Mouse (Mus musculus): ENCODE measurements around the gene Cdh12.
"Not testable (repeated sequence)": the region's sequence is repeated elsewhere in the genome, so short reads cannot be mapped to it uniquely, and the experiment has no call there.

Cdh12 gene

DNA sequence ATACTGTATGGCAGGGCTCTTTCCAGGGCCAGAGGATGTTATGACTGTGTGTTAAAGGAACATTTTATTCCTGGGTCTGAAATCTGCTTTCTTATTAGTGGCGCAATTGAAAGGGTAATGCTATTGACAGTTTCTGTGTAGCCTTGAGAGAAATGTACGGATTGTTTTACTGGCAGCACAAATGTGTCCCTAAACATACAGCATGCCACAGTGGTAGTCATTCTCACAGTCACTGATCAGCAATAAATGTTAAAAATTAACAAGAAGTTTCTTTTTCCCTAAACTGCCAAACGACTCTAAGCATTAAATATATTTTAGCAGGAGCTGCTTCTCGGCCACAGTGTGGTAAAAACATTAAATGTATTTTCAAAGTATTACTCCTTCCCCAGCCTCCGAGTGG, 926.4 kb downstream of the Cdh12 start:
- DNase-seq (ENCODE audit: low read depth), result no peak

DNA sequence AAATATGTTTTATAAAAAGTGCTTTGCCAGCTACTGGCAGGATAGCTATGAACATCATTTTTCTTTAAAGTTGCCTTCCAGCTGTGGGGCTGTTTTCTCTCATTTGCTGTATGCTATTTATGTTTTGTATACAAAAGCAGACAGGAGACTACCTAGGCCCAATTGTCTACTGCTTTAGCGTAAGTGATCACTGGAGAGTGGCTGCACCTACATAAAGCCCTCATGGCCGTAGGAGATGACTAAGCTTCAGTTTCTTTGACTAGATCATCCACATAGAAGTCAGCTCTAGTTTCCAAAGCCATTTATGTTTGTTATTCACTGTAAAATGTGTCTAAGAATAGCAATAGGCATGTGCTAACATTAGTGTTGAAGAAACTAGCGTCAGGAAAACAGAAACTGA, 926.8 kb downstream of the Cdh12 start:
- DNase-seq (ENCODE audit: low read depth), result no peak

- DNase-seq (ENCODE audit: low read depth), result not testable (repeated sequence)
Measured at GRCm38 (mm10) chr15:21391442-21391841, 942.4 kb downstream of the Cdh12 start.

- DNase-seq (ENCODE audit: low read depth), result no peak
Measured at GRCm38 (mm10) chr15:21393080-21393479, 944.0 kb downstream of the Cdh12 start.

- no peak for DNase-seq (ENCODE audit: low read depth)
Measured at GRCm38 (mm10) chr15:21405196-21405595, 956.1 kb downstream of the Cdh12 start.

GRCm38 (mm10) chr15:21407324-21408044, 958.4 kb downstream of the Cdh12 start:
- DNase-seq (ENCODE audit: low read depth), result peak; percentile 69

GRCm38 (mm10) chr15:21437347-21437746, 988.3 kb downstream of the Cdh12 start:
- DNase-seq (ENCODE audit: low read depth), result no peak

- no peak for DNase-seq (ENCODE audit: low read depth)
Measured at GRCm38 (mm10) chr15:21437924-21438323, 988.9 kb downstream of the Cdh12 start.

- no peak for DNase-seq (ENCODE audit: low read depth)
Measured at GRCm38 (mm10) chr15:21458098-21458497, 1009.0 kb downstream of the Cdh12 start.

GRCm38 (mm10) chr15:21519355-21519869, 1070.3 kb downstream of the Cdh12 start:
- DNase-seq (ENCODE audit: low read depth), result peak; percentile 11

- no peak for DNase-seq (ENCODE audit: low read depth)
Measured at GRCm38 (mm10) chr15:21530804-21531203, 1081.7 kb downstream of the Cdh12 start.

DNA sequence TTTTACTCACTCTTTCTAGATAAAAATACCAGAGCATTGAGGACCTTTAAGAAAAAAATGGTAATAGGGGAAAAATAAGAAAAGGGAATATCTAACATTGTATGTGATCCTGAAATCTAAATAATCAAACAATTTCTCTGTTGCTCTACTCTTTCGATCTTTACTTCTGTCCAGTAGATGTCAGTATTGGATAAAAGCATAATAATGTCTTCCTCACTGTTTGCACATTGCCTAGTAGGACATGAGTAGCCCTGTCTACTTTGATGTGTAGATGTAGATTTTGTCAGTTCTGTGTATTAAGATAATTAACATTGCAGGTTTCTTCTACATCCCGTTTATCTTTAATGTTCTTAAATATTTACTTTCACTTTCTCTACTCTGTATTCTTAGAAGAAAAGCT, 1087.8 kb downstream of the Cdh12 start:
- DNase-seq (ENCODE audit: low read depth), result peak; percentile 50

DNA sequence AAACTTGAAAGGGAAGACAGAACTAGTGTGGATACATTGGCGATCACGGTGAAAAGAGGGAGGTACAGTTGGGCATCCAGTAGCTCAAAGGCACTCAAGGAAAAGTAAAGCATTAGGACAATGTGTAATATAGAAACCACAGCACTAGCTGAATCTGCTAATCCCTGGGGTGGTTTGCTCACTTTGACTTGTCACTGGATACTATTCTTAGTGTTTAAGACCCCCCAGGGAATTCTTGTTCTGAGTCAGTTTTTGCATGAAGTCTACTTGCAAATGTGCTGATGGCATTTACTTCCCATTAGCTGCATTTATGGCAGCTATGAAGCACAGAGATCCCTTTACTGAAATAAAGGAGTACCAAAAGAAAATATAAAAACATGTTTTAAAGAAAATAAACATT, 1095.7 kb downstream of the Cdh12 start:
- DNase-seq (ENCODE audit: low read depth), result no peak

DNA sequence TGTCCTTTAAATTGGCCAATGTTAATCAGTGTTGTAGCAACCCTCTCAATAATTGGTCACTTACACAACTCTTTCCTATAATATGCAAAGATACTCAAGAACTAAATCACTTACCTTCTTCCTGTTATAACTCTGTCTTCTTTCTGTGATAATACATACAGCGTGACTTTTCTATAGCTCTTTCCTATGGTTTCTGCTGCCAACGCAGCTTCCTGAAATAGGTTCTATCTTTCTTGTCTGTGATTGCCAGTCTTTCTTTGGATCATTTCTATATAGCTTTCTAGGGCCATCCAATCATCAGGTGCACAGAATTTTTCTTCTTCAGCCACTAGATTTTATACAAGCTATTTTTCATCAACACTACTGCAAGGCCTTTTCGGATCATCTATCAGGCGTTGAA, 1106.9 kb downstream of the Cdh12 start:
- no peak for DNase-seq (ENCODE audit: low read depth)

- DNase-seq (ENCODE audit: low read depth), result no peak
Measured at GRCm38 (mm10) chr15:21566314-21567051, 1117.4 kb downstream of the Cdh12 start.

- no peak for DNase-seq (ENCODE audit: low read depth)
Measured at GRCm38 (mm10) chr15:21604510-21604909, 1155.4 kb downstream of the Cdh12 start.
